Mouse (Mus musculus): ENCODE data around the gene Lcn12. TPM values are rescaled to one million over a fixed set of nuclear protein-coding genes. Genes with fewer than 3 reads are reported as not detected.
A peak's percentile ranks its signal among the peaks of the same experiment; 100 is the strongest.

Lcn12 gene
- polyA plus RNA-seq, 1 experiment: not detected

- H3K27me3 ChIP-seq (ENCODE audit: control insufficient read depth, insufficient read depth, low read length): no peaks in the 10 kb centered on the region
- H3K4me1 ChIP-seq (ENCODE audit: control insufficient read depth, insufficient read depth, low read length): no peaks in the 10 kb centered on the region
- H3K4me3 ChIP-seq (ENCODE audit: control insufficient read depth, low read depth, low read length): no peak overlapping the region
- peaks cover 5% of the 10 kb centered on the region for H3K36me3 ChIP-seq (ENCODE audit: control insufficient read depth, insufficient read depth, low read length)
- TF ChIP-seq POLR2A (IDR thresholded peaks at IDR 0.05; ENCODE audit: control insufficient read depth, low read depth, low read length): no peak
- TF ChIP-seq CTCF (IDR thresholded peaks at IDR 0.05; ENCODE audit: control insufficient read depth, insufficient read depth, insufficient replicate concordance, low read depth, low read length): no peak
- H3K27ac ChIP-seq (ENCODE audit: control insufficient read depth, insufficient read depth, low read depth, low read length): no peak overlapping the region
These were observed 33.0 kb upstream of the Lcn12 start for GRCm38 (mm10) chr2:25526510-25527302.

- H3K4me1 ChIP-seq (ENCODE audit: control insufficient read depth, insufficient read depth, low read length): no peaks in the 10 kb centered on the region
- H3K27ac ChIP-seq (ENCODE audit: control insufficient read depth, insufficient read depth, low read depth, low read length): no peak overlapping the region
- H3K36me3 ChIP-seq (ENCODE audit: control insufficient read depth, insufficient read depth, low read length): peaks cover 2% of the 10 kb centered on the region
- H3K4me3 ChIP-seq (ENCODE audit: control insufficient read depth, low read depth, low read length): no peak overlapping the region
- TF ChIP-seq CTCF (IDR thresholded peaks at IDR 0.05; ENCODE audit: control insufficient read depth, insufficient read depth, insufficient replicate concordance, low read depth, low read length): peak; percentile 24; the same call in 1 of the 2 replicates
- no peak for TF ChIP-seq POLR2A (IDR thresholded peaks at IDR 0.05; ENCODE audit: control insufficient read depth, low read depth, low read length)
- H3K27me3 ChIP-seq (ENCODE audit: control insufficient read depth, insufficient read depth, low read length): no peaks in the 10 kb centered on the region
These were observed 16.2 kb upstream of the Lcn12 start for GRCm38 (mm10) chr2:25509912-25510311.

- peaks cover 3% of the 10 kb centered on the region for H3K36me3 ChIP-seq (ENCODE audit: control insufficient read depth, insufficient read depth, low read length)
- peaks cover 4% of the 10 kb centered on the region for H3K4me1 ChIP-seq (ENCODE audit: control insufficient read depth, insufficient read depth, low read length)
- H3K4me3 ChIP-seq (ENCODE audit: control insufficient read depth, low read depth, low read length): no peak overlapping the region
- TF ChIP-seq POLR2A (IDR thresholded peaks at IDR 0.05; ENCODE audit: control insufficient read depth, low read depth, low read length): no peak
- TF ChIP-seq CTCF (IDR thresholded peaks at IDR 0.05; ENCODE audit: control insufficient read depth, insufficient read depth, insufficient replicate concordance, low read depth, low read length): no peak
- H3K27ac ChIP-seq (ENCODE audit: control insufficient read depth, insufficient read depth, low read depth, low read length): no peak overlapping the region
- H3K27me3 ChIP-seq (ENCODE audit: control insufficient read depth, insufficient read depth, low read length): no peaks in the 10 kb centered on the region
These were observed 13.3 kb upstream of the Lcn12 start for GRCm38 (mm10) chr2:25506964-25507363.

GRCm38 (mm10) chr2:25505860-25506259 is 12.1 kb upstream of the Lcn12 start:
- H3K27me3 ChIP-seq (ENCODE audit: control insufficient read depth, insufficient read depth, low read length): no peaks in the 10 kb centered on the region
- no peak overlapping the region for H3K27ac ChIP-seq (ENCODE audit: control insufficient read depth, insufficient read depth, low read depth, low read length)
- H3K4me1 ChIP-seq (ENCODE audit: control insufficient read depth, insufficient read depth, low read length): peaks cover 12% of the 10 kb centered on the region
- peaks cover 3% of the 10 kb centered on the region for H3K36me3 ChIP-seq (ENCODE audit: control insufficient read depth, insufficient read depth, low read length)
- TF ChIP-seq POLR2A (IDR thresholded peaks at IDR 0.05; ENCODE audit: control insufficient read depth, low read depth, low read length) (no peak), CTCF (IDR thresholded peaks at IDR 0.05; ENCODE audit: control insufficient read depth, insufficient read depth, insufficient replicate concordance, low read depth, low read length) (no peak)
- H3K4me3 ChIP-seq (ENCODE audit: control insufficient read depth, low read depth, low read length): no peak overlapping the region

GRCm38 (mm10) chr2:25505000-25505399 is 11.3 kb upstream of the Lcn12 start:
- TF ChIP-seq CTCF (IDR thresholded peaks at IDR 0.05; ENCODE audit: control insufficient read depth, insufficient read depth, insufficient replicate concordance, low read depth, low read length) (no peak), POLR2A (IDR thresholded peaks at IDR 0.05; ENCODE audit: control insufficient read depth, low read depth, low read length) (no peak)
- peaks cover 17% of the 10 kb centered on the region for H3K4me1 ChIP-seq (ENCODE audit: control insufficient read depth, insufficient read depth, low read length)
- no peaks in the 10 kb centered on the region for H3K27me3 ChIP-seq (ENCODE audit: control insufficient read depth, insufficient read depth, low read length)
- H3K36me3 ChIP-seq (ENCODE audit: control insufficient read depth, insufficient read depth, low read length): peaks cover 3% of the 10 kb centered on the region
- no peak overlapping the region for H3K27ac ChIP-seq (ENCODE audit: control insufficient read depth, insufficient read depth, low read depth, low read length)
- H3K4me3 ChIP-seq (ENCODE audit: control insufficient read depth, low read depth, low read length): no peak overlapping the region

GRCm38 (mm10) chr2:25504538-25504937 is 10.8 kb upstream of the Lcn12 start:
- no peak overlapping the region for H3K4me3 ChIP-seq (ENCODE audit: control insufficient read depth, low read depth, low read length)
- H3K27me3 ChIP-seq (ENCODE audit: control insufficient read depth, insufficient read depth, low read length): no peaks in the 10 kb centered on the region
- no peak for TF ChIP-seq POLR2A (IDR thresholded peaks at IDR 0.05; ENCODE audit: control insufficient read depth, low read depth, low read length)
- TF ChIP-seq CTCF (IDR thresholded peaks at IDR 0.05; ENCODE audit: control insufficient read depth, insufficient read depth, insufficient replicate concordance, low read depth, low read length): no peak

GRCm38 (mm10) chr2:25502726-25503125 is 9.0 kb upstream of the Lcn12 start:
- Histone ChIP-seq H3K4me3 (ENCODE audit: control insufficient read depth, low read depth, low read length) (peak overlapping the region; percentile 99), H3K27me3 (ENCODE audit: control insufficient read depth, insufficient read depth, low read length) (no peaks in the 10 kb centered on the region), H3K4me1 (ENCODE audit: control insufficient read depth, insufficient read depth, low read length) (peaks cover 18% of the 10 kb centered on the region), H3K27ac (ENCODE audit: control insufficient read depth, insufficient read depth, low read depth, low read length) (no peak overlapping the region; the same call in 1 of the 2 replicates), H3K36me3 (ENCODE audit: control insufficient read depth, insufficient read depth, low read length) (peaks cover 3% of the 10 kb centered on the region)
- TF ChIP-seq CTCF (IDR thresholded peaks at IDR 0.05; ENCODE audit: control insufficient read depth, insufficient read depth, insufficient replicate concordance, low read depth, low read length) (no peak), POLR2A (IDR thresholded peaks at IDR 0.05; ENCODE audit: control insufficient read depth, low read depth, low read length) (no peak)

More at GRCm38 (mm10) chr2:25504538-25504937, 10.8 kb upstream of the Lcn12 start:
- Histone ChIP-seq H3K4me1 (ENCODE audit: control insufficient read depth, insufficient read depth, low read length) (peaks cover 18% of the 10 kb centered on the region), H3K36me3 (ENCODE audit: control insufficient read depth, insufficient read depth, low read length) (peaks cover 3% of the 10 kb centered on the region), H3K27ac (ENCODE audit: control insufficient read depth, insufficient read depth, low read depth, low read length) (no peak overlapping the region)

Data from testis, adult 2 months (tissue).